Mouse (Mus musculus) gonadal fat pad, adult 2 months (tissue): ENCODE results near the gene Nos1ap. TPM values are rescaled to one million over a fixed set of nuclear protein-coding genes. Genes with fewer than 3 reads are reported as not detected.

Experiments used
- DNase-seq: peaks from one replicate; pipeline ENCODE4 v3.0.0-alpha.2; 2012; ENCODE audit warnings: low read depth
- polyA plus RNA-seq: library from polyadenylated mRNA; depleted of rRNA; stranded (reverse); fragments of >200 nt; gene quantifications from 2 replicates; pipeline ENCODE4 v1.2.3, GENCODE M21; 2012; rRNA removed

Gene Nos1ap
- polyA plus RNA-seq, 1 experiment = 5.8 TPM

DNA sequence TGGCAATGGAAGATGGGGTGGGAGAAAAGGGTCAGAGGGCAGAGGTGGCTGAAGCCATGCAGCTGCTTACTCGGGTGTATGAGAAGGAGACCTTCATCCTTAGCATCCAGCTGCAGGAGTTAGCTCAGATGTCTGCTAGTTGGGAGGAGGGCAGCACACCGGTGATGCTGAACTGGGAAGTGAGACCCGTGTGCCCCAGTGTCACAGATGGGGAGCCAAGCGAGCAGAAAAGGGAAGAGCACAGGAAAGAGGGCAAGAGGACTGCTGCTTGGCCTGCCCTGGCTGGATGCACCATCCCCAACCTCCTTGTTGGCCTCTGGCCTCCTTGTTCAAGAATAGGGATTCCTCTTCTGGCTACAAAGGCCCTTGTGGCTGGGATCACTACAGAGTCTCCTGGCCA lies 290.2 kb downstream of the Nos1ap start:
- DNase-seq = no peak

GRCm38 (mm10) chr1:170294786-170295570 lies 294.7 kb downstream of the Nos1ap start:
- no peak for DNase-seq

GRCm38 (mm10) chr1:170293257-170293656 lies 296.4 kb downstream of the Nos1ap start:
- DNase-seq = no peak

DNA sequence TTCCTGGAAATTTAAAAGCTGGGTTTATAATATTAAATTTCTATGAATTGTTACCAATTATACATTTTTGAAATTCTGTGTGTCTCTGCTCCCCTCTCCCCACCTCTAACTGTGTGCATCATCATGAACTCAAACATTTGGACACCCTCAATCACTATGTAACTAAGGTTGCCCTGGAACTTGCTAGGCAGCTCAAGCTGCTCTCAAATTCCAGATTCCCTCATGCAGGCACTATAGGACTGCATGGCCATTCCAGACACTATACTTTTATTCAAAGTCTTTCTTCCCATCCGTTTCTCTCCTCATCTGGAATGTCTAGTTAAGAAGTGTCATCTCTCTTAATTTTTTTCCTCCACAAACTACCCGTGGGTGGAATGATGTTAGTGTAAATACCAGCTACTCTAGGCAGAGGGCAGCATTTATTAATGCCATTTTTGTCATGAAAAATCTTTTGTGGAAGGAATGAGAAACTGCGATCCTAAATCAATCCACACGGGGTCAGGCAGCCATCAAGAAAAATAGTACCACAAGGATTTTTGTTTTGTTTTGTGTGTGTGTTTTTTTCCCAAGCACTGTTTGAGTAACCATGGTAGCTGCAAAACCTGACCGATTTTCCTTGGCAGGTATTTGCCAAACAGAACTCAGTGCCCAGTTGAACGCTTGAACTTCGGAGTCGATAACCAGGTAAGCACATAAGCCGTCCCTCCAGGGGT lies 297.3 kb downstream of the Nos1ap start:
- peak; percentile 20 for DNase-seq

GRCm38 (mm10) chr1:170282415-170283129 lies 307.1 kb downstream of the Nos1ap start:
- DNase-seq = no peak

GRCm38 (mm10) chr1:170277016-170277415 lies 312.6 kb downstream of the Nos1ap start, which contains the start of gene Sh2d1b1:
Gene Sh2d1b1, plus strand, starts transcription at chr1:170277320.
- no peak for DNase-seq

GRCm38 (mm10) chr1:170273252-170273651 lies 316.4 kb downstream of the Nos1ap start:
- no peak for DNase-seq

DNA sequence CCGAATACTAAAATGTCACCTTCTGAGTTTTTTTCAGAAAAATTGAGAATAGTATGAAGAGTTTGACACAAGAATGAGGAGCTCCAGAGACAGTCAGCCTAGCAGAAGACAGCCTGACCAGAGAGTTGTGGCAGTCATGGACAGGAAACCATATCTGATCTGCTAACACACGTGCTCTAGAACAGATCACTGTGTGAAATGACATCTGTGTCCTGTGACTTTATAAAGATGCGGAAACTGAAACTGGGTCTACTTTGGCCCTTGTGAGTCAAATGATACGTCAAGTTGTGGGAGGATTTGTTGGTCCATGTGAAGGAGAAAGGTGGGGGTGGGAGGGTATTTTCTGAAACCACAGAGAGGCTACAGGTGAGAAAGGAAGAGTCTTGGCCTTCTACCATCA lies 319.0 kb downstream of the Nos1ap start:
- DNase-seq = no peak

- no peak for DNase-seq
Observed at GRCm38 (mm10) chr1:170270281-170270680, 319.4 kb downstream of the Nos1ap start.

- peak; percentile 19 for DNase-seq
Observed at GRCm38 (mm10) chr1:170255560-170255910, 334.1 kb downstream of the Nos1ap start.

DNA sequence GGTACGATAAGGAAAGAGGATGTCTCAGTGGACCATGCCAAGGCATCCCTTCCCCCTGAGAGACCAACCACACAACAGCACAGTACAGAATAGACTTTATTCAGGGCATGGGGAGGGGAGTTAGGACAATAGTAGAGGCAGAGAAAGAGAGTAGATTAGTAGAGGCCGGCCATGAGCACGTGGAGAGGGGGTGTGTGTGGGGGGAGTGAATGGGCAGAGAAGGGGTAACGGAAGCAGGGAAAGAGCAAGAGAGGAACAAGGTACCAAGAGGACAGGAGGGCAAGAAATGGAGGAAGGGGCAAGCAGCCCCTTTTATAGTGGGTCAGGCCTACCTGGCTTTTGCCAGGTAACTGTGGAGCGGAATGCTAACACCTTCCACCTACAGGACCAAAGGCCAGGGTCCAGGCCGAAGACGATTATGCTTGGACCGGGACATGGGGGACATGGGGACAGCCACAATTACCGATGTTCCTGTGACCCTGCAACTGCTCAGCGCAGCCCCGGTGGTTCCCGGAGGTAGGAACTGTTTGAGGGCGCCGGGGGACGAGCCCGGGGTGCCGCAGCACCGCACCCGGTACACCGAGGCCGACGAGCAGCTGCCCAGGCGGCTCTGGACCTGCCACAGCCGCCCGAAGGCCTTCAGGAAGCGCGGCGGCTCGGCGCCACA lies 334.6 kb downstream of the Nos1ap start:
- DNase-seq = no peak

Other genes with a start within 250 kb of the Nos1ap start
- 14.5 and 19.0 TPM in 2 replicates for gene Olfml2b, start 54.7 kb upstream of the Nos1ap start, polyA plus RNA-seq